Mouse (Mus musculus): ENCODE measurements around the gene Nrxn1.

- no peak for TF ChIP-seq POLR2A (IDR thresholded peaks at IDR 0.05; ENCODE audit: extremely low read depth, insufficient read depth, low read length)
- no peak for TF ChIP-seq CTCF (IDR thresholded peaks at IDR 0.05; ENCODE audit: low read depth, low read length)
Measured at GRCm38 (mm10) chr17:90696071-90696800, 396.6 kb downstream of the Nrxn1 start.
